Mouse (Mus musculus) neural tube, embryonic 11.5 days (tissue): ENCODE measurements around the gene 4930595D18Rik. TPM values are rescaled to one million over a fixed set of nuclear protein-coding genes. Genes with fewer than 3 reads are reported as not detected.

Experiments used
- ATAC-seq: fragments of 200-750 bp; cut with Nextera tagmentation; 2 replicates; pipeline ENCODE4 v1.8.0; 2017; ENCODE audit warnings: moderate number of reproducible peaks, mild to moderate bottlenecking, moderate TSS enrichment, moderate library complexity; ENCODE audit not compliant: insufficient read depth, low FRiP score, low TSS enrichment
- DNase-seq: peaks from one replicate; pipeline ENCODE4 v3.0.0-alpha.2; 2015; ENCODE audit warnings: low spot score
- H3K27ac ChIP-seq: fragments of 300-500 bp; sonication (generic); 2 replicates; pipeline ENCODE4 v1.5.1; 2014; ENCODE audit warnings: low read depth, mild to moderate bottlenecking, low read length
- H3K27me3 ChIP-seq: fragments of 300-500 bp; sonication (generic); 2 replicates; pipeline ENCODE4 v1.6.1; 2014; ENCODE audit warnings: mild to moderate bottlenecking, low read length, mixed read lengths; ENCODE audit not compliant: control insufficient read depth, insufficient read depth
- H3K36me3 ChIP-seq: fragments of 300-500 bp; sonication (generic); 2 replicates; pipeline ENCODE4 v1.6.1; 2014; ENCODE audit warnings: mild to moderate bottlenecking, low read length, moderate library complexity, mixed read lengths; ENCODE audit not compliant: control insufficient read depth, insufficient read depth
- H3K4me1 ChIP-seq: fragments of 300-500 bp; sonication (generic); 2 replicates; pipeline ENCODE4 v1.6.1; 2014; ENCODE audit warnings: low read length, mixed read lengths; ENCODE audit not compliant: control insufficient read depth, insufficient read depth
- H3K4me2 ChIP-seq: fragments of 300-500 bp; sonication (generic); 2 replicates; pipeline ENCODE4 v1.6.1; 2014; ENCODE audit warnings: low read depth, mild to moderate bottlenecking, moderate library complexity
- H3K4me3 ChIP-seq: fragments of 300-500 bp; sonication (generic); 2 replicates; pipeline ENCODE4 v1.5.1; 2014; ENCODE audit warnings: low read depth, low read length
- H3K9ac ChIP-seq: fragments of 300-500 bp; sonication (generic); 2 replicates; pipeline ENCODE4 v1.6.1; 2014; ENCODE audit warnings: mild to moderate bottlenecking, low read length
- H3K9me3 ChIP-seq: fragments of 300-500 bp; sonication (generic); 2 replicates; pipeline ENCODE4 v1.6.1; 2016; ENCODE audit warnings: low read length; ENCODE audit not compliant: control insufficient read depth
- WGBS: fragments of 180-500 bp; shearing (Covaris S2); extraction: QIAGEN DNeasy Blood & Tissue Kit; methylation state at CpG from one replicate; pipeline ENCODE4 v1.1.7; 2014; 5-methylcytosine and 5-hydroxymethylcytosine counted together
- polyA plus RNA-seq: library from polyadenylated mRNA; unstranded; fragments of >200 nt; fragmentation: Nextera tagmentation; extraction: Ambion mirVana; gene quantifications from 2 replicates; pipeline ENCODE4 v1.2.1, GENCODE M21; 2014

4930595D18Rik gene
- polyA plus RNA-seq, 1 experiment from 2014 or later: not detected

GRCm38 (mm10) chr12:111182378-111182777, 1.9 kb downstream of the 4930595D18Rik start:
- Histone ChIP-seq H3K9ac (no peak overlapping the region), H3K9me3 (no peaks in the 10 kb centered on the region), H3K36me3 (no peaks in the 10 kb centered on the region), H3K27ac (no peak overlapping the region), H3K4me1 (no peaks in the 10 kb centered on the region), H3K4me2 (no peak overlapping the region), H3K27me3 (no peaks in the 10 kb centered on the region), H3K4me3 (no peak overlapping the region)
- no peak for DNase-seq
- no peak for ATAC-seq
- 96% methylated on average over 6 of the region's 6 CpGs for WGBS

- no peaks in the 10 kb centered on the region for H3K27me3 ChIP-seq
- no peak for ATAC-seq
- no peaks in the 10 kb centered on the region for H3K36me3 ChIP-seq
- H3K4me2 ChIP-seq: no peak overlapping the region
- H3K4me1 ChIP-seq: no peaks in the 10 kb centered on the region
- no peak for DNase-seq
- 89% methylated on average over 5 of the region's 5 CpGs for WGBS
- H3K4me3 ChIP-seq: no peak overlapping the region
- H3K9me3 ChIP-seq: no peaks in the 10 kb centered on the region
- no peak overlapping the region for H3K27ac ChIP-seq
- no peak overlapping the region for H3K9ac ChIP-seq
These were observed 2.4 kb downstream of the 4930595D18Rik start for GRCm38 (mm10) chr12:111181848-111182247.

- ATAC-seq (no peak), DNase-seq (no peak)
- H3K9me3 ChIP-seq: no peaks in the 10 kb centered on the region
- no peak overlapping the region for H3K4me3 ChIP-seq
- H3K9ac ChIP-seq: no peak overlapping the region
- no peak overlapping the region for H3K4me2 ChIP-seq
- H3K36me3 ChIP-seq: no peaks in the 10 kb centered on the region
- no peaks in the 10 kb centered on the region for H3K27me3 ChIP-seq
- H3K4me1 ChIP-seq: no peaks in the 10 kb centered on the region
- H3K27ac ChIP-seq: no peak overlapping the region
- WGBS: 69% methylated on average over 4 of the region's 4 CpGs
These were observed 5.5 kb downstream of the 4930595D18Rik start for GRCm38 (mm10) chr12:111178772-111179171.

GRCm38 (mm10) chr12:111168891-111169290, 15.4 kb downstream of the 4930595D18Rik start:
- no peaks in the 10 kb centered on the region for H3K36me3 ChIP-seq
- no peak overlapping the region for H3K4me2 ChIP-seq
- H3K9ac ChIP-seq: no peak overlapping the region
- DNase-seq: no peak
- H3K27ac ChIP-seq: no peak overlapping the region
- no peaks in the 10 kb centered on the region for H3K27me3 ChIP-seq
- peaks cover 20% of the 10 kb centered on the region for H3K4me1 ChIP-seq
- no peaks in the 10 kb centered on the region for H3K9me3 ChIP-seq
- no peak for ATAC-seq
- H3K4me3 ChIP-seq: no peak overlapping the region
- WGBS: 91% methylated on average over 4 of the region's 4 CpGs

- peak; percentile 54 for DNase-seq
- Histone ChIP-seq H3K9ac (peak overlapping the region; percentile 85), H3K36me3 (no peaks in the 10 kb centered on the region), H3K4me1 (peaks cover 23% of the 10 kb centered on the region), H3K4me3 (peak overlapping the region; percentile 90), H3K27me3 (no peaks in the 10 kb centered on the region), H3K9me3 (no peaks in the 10 kb centered on the region), H3K27ac (peak overlapping the region; percentile 90), H3K4me2 (peak overlapping the region; percentile 61)
- ATAC-seq: 0 out of 2 replicates have a peak, but pooled peaks have one; percentile 8
- under 1% methylated on average over 48 of the region's 48 CpGs for whole genome bisulfite sequencing
These were observed 17.5 kb downstream of the 4930595D18Rik start for GRCm38 (mm10) chr12:111166681-111167289.

DNA sequence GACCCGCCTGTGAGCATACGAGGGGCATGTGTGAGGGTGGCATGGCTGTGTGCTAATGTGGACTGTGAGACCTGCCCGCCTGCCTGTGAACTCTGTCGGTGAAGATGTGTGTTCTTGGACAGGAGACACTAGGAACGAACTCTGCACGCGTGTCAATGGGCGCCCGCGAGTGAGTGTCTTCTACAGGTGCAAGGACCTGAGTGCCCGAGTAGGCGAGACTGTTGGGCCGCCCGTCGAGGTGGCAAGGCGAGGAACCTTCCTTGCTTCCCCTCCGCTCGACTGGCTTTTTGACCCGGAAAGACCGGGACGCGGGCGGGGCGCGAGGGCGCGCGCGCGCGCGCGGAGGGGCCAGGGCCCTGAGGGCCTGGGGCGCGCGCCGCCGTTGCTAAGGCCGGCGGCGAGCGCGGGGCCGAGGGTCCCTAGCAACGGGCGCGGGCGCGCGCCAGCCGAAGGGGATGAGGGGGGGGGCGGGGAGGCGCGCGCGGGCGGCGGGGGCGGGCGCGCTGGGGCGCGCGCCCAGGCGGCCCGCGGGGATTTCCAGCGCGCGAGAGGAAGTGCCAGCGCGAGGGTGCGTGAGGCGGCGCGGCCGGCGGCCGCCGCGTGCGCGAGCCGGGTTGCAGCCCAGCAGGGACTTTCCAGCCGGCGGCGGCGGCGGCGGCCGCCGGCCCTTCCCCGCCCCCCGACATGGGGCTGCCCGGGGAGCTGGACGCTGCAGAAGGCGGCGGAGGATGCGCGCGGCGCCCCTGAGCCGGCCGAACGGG, 18.3 kb downstream of the 4930595D18Rik start, which contains the start of gene Traf3:
Traf3 (plus strand) TSS at position 540 of the 761 bp plus-strand sequence.
- peak within 1 kb of the TSS; percentile 90 for H3K4me3 ChIP-seq
- peak within 1 kb of the TSS; percentile 61 for H3K4me2 ChIP-seq
- H3K4me1 ChIP-seq: peaks cover 23% of the 10 kb centered on the region
- DNase-seq: peak; percentile 83
- no peaks in the 10 kb centered on the region for H3K9me3 ChIP-seq
- 15% methylated on average over 27 of the region's 105 CpGs for WGBS
- peak within 1 kb of the TSS; percentile 90 for H3K27ac ChIP-seq
- H3K27me3 ChIP-seq: no peaks in the 10 kb centered on the region
- ATAC-seq: peak; percentile 24; the same call in 1 of the 2 replicates
- H3K36me3 ChIP-seq: no peaks in the 10 kb centered on the region
- peak within 1 kb of the TSS; percentile 85 for H3K9ac ChIP-seq

- DNase-seq: peak; percentile 50
- peak overlapping the region; percentile 61 for H3K4me2 ChIP-seq
- no peaks in the 10 kb centered on the region for H3K27me3 ChIP-seq
- no peaks in the 10 kb centered on the region for H3K36me3 ChIP-seq
- no peaks in the 10 kb centered on the region for H3K9me3 ChIP-seq
- 66% methylated on average over 10 of the region's 10 CpGs for WGBS
- H3K4me3 ChIP-seq: no peak overlapping the region; the same call in 1 of the 2 replicates
- H3K4me1 ChIP-seq: peaks cover 23% of the 10 kb centered on the region
- ATAC-seq: peak; percentile 21; the same call in 1 of the 2 replicates
- H3K27ac ChIP-seq: peak overlapping the region; percentile 90
- H3K9ac ChIP-seq: peak overlapping the region; percentile 85
These were observed 19.0 kb downstream of the 4930595D18Rik start for GRCm38 (mm10) chr12:111165146-111165812.

DNA sequence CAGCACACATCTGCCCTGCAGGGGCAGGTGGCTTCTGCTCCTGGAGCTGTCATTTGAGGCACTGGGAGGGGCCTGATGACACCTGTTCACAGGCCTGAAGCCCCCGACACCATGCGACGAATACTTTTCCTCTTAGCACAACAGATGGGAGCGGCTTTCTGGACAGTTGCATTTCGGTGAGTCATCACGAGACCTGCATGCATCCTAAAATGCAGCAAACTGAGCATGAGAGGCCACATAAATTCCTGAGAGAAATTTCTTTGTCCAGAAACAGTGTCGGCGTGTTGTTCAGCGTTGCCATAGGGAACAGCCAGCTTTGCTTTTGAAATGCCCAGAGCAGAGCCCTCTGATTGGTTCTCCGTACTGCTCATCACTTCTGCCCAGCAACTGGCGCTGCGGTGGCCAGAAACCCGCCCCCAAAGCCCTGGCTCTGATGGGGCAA, 20.0 kb downstream of the 4930595D18Rik start:
- ATAC-seq: peak; percentile 89
- Histone ChIP-seq H3K9ac (peak overlapping the region; percentile 59), H3K9me3 (no peaks in the 10 kb centered on the region), H3K36me3 (no peaks in the 10 kb centered on the region), H3K4me1 (peaks cover 23% of the 10 kb centered on the region), H3K4me3 (peak overlapping the region; percentile 22), H3K27ac (peak overlapping the region; percentile 84), H3K4me2 (peak overlapping the region; percentile 55), H3K27me3 (no peaks in the 10 kb centered on the region)
- 2% methylated on average over 13 of the region's 13 CpGs for WGBS
- peak; percentile 89 for DNase-seq
